Mouse (Mus musculus): ENCODE results near the gene Pmepa1.

The Pmepa1 gene

DNA sequence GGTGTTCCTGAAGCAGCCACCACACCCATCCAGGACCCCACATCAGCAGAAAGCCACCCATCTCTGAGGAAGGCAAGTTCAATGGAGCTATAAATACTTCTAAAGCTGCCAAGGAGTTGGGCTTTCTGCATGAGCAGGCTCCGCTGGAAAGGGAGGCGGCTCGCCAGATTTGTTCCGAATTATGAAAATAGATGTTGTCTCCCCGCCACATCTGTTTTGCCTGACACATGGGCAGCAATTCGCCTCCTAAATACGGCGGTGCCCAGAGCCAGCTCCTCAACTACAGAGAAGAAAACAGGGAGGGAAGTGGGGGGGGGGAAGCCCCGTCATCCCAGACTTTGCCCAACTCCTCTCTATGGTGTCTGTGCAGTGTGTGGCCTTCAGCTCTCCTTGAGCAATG is 24.7 kb downstream of the Pmepa1 start:
- no peak for DNase-seq

DNA sequence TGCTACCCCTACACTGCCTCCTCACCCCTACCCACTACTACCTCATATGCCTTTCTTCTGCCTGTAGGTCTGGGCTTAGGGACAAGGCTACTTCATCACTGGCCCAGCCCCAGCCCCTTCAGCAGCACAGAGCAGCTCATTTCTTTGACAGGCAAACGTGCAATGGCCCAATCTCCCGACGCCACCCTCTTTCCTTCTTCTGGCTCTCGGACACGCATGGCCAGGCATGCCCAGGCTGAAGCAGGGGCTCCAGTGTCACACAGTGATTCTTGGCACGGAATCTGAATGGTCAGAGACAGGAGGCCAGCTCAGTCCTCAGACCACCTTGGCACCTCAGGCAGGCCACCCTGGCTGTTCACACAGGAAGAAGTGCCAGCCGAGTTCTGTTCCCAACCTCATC is 25.2 kb downstream of the Pmepa1 start:
- no peak for DNase-seq

DNA sequence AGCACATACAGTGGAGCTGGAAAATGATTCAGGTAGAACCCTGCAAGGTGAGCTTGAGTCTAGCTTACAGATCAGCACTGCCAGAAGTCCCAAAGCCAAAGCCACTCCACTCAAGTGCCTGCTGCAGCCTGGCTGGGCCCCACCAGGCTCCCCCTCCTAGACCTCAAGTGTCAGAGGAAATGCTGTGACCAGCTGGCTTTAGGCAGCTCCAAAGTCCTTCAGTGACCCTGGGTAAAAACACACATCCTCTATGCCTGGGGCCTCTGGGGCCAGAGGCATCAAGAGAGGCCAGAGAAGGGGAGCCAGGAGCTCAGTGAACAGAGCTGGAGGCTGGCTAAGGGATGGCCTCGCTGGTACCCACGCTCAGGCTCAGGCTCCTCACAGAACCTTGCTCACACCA is 25.9 kb downstream of the Pmepa1 start:
- peak; percentile 59 for DNase-seq

DNA sequence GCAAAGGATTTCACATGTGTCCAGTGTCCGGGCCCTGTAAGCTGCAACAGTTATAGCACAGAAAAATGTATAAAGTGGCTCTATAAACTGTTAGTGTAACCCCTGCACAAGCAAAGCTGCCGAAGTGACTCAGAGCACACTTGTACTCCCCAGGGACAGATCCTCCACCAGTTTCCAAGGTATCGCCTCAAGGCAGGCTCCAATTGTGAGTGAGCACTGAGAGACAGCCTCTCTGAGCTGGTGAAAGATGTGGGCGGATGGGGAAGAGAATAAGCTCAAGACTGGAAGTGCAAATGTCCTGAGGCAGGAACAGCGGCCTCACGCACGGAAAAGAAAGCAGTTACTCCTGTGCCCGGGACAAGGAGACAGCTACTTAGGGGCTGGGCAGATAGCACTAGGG is 26.4 kb downstream of the Pmepa1 start:
- no peak for DNase-seq

DNA sequence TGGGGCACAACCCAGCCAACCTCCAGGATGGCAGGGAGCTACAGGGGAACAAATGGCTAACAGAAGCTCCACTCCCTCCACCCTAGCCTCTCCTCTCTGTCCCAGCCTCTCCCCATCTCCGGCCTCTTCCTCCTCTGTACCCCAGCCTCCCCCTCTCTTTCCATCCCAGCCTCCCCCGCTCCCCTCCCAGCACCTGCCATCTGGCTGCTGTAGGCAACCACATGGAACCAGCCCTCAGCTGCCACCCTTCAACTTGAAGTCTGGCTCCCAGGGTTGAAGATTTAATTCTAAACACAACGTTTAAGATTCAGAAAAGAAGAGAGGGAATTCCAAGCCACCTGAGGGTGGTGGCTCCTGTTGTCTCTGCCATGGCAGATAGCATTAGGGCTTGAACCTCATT is 26.9 kb downstream of the Pmepa1 start:
- no peak for DNase-seq

DNA sequence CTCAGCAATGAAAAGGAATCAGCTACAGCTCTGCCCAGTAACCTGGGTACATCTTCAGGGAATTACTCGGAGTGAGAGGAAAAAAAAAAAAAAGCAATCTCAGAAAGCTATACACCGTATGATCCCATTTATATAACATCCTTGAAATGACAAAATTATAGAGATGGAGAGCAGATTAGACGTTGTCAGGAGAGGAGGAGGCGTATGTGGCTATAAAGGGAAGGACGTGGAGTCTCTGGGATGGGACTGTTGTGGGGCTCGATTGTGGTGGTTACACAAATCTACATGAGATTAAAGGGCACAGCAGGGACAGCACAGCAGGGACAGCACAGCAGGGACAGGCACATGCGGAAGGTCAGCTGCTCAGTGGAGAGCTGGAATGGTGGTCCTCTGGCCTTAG is 27.5 kb downstream of the Pmepa1 start:
- no peak for DNase-seq

DNA sequence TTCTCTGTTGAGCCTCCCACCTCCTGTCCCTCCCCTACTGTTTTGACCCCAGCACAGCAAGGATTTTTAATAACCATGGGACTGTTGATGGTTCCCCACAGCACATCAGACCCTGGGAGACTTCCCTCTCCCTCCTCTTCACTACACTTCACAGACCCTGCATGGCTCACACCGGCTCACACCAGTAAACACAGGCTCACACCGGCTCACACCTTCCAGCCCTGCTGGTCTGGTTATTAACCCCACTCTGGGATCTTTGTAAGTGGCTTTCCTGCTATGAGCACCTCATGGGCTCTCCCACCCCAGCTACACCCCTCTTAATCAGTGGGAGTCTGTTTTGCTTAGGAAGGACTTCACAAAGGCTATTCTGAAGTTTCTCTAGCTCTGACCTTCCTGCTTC is 28.4 kb downstream of the Pmepa1 start:
- DNase-seq = no peak

DNA sequence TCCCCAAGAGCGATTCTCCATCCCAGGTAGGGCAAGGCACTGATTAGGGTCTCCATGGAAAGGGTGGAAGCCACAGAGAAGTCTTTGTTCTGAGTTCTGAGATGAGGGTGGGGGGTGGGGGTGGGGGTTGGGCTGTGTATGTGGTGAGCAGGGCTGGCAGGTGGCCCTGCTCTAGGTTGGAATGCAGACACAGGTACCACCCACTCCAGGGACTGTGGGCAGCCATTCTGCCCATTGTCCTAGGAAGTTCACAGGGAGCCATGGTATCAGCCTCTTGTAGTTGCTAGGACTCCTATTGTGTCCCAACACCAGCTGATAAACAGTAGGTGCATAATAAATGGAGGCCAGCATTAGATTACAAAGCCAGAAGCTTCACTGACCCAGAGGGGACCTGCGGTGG is 29.1 kb downstream of the Pmepa1 start:
- DNase-seq = no peak

DNA sequence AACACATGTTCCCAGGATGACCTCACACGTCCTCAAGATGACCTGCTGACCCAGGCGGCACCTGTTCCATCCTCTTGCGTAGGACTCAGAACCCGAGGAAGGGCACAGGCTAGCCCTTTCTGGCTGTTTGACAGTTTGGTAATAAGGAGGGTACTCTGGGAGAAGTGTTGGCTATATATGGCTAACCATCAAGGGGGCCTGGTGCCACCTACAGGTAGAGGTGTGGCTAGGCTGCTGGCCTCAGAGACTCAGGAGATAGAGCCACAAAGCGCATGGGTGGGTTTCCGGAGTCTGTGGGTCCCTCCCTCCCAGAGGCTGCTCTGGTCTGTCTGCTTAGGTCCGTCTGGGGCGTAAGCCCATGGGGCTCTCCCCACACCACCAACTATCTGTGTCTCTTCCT is 29.6 kb downstream of the Pmepa1 start:
- DNase-seq = no peak

DNA sequence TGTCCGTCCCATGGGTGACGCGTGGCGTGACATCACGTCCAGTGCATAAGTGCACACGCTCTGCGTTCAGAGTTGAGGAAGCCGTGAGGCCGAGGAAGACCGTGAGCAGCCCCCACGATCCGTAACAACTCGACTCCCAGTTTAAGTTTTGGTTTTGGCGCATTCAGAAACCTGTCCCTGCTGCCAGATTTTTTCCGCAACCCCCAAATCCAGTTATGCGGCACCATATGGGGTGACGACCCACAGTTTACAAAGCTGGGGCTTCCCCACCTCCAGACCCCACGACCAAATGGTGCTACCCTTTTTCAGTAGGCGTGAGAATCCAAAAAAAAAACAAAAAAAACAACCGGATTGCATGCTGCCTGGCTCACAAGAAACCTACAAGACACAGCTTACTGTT is 31.1 kb downstream of the Pmepa1 start:
- DNase-seq = no peak

DNA sequence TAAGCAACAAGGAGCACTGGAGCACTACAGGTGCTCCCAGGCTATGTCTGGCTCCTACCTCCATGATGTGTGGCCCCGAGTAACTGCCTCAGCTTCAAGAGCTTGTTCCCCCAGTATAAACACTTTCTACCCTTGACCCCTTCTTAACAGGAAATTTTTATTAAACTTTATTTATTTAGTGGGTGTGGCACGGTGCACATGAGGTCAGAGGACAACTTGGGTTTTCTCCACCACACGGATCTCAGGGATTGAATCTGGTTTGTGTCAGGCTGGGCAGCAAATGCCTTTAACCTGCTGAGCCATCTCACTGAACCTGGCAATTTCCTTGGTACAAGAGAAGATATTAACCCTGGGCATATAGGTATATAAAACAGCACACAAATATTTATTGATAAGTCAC is 32.2 kb downstream of the Pmepa1 start:
- no peak for DNase-seq

DNA sequence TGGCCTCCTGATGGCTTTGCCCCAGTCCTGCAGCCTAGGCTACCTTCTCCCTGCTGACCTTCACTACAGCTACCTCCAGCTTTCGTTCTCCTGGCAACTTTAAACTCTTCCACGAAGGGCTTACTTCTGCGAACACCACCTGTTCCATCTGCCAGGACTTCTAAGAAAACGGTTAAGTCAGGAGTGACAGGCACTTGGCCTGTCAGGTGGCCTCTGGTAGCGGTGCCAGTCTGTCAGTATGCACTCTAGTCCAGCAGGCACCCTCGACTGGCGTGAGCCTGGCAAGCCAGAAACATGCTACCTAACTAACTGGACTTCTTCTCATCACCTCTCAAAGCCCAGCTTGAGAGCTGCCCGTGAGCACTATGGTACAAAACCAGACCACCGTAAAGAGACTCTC is 32.7 kb downstream of the Pmepa1 start:
- DNase-seq = no peak

DNA sequence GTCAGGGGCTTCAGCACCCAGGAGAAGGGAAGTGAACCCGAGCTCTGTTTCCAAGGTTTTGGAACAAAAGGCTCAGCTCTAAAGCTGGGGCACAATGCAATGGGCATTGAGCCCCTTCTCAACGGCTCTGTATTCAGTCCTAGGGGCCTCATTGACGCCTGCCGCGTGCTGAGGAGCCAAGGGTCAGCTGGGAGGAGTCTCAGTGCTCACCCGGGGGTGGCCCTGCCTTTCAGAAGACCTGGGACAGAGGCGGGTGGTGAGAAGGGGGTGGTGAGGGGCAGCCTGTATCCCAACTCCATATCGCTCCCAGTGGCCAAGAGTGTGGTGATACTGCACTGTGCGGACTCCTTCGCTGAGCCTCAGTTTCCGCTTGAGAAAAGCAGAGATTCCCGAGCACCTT is 33.5 kb downstream of the Pmepa1 start:
- DNase-seq = no peak

DNA sequence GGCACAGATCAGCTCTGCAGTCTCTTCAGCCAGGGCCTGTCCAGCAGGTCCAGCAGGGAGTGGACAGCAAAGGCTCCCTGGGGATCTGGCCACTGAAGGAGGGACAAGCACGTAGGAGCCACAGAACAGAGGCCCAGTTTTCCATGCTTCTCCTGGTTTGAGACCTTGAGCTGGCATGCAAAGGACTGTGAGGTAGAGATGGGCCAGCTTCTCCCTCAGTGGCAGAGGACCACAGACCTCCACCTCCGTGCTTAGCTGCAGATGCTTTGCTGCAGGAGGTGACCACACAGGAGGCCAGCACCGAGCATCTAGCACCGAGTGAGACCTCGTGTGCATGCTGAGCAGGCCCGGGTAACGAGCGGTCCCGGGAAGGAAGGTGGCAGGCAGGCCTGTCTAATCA is 35.6 kb downstream of the Pmepa1 start:
- no peak for DNase-seq

DNA sequence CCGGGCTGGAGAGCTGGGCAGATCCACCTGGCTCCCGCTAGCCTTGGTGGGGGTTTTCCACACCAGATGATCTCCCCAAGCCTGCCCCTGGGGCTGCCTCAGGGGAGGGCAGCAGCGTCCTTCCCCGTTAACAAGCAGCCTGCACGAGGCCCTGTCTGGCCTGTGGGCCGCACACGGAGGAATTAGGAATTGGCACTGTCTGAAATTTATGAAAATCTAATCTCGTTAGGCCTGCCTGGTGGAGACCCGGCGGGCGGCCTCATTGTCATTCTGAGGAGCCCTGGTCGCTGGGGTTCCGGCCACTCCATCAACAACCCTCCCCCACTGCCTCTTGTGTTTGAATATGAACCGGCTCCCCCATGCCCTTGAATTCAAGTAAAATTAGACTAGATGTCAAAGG is 37.8 kb downstream of the Pmepa1 start:
- no peak for DNase-seq

DNA sequence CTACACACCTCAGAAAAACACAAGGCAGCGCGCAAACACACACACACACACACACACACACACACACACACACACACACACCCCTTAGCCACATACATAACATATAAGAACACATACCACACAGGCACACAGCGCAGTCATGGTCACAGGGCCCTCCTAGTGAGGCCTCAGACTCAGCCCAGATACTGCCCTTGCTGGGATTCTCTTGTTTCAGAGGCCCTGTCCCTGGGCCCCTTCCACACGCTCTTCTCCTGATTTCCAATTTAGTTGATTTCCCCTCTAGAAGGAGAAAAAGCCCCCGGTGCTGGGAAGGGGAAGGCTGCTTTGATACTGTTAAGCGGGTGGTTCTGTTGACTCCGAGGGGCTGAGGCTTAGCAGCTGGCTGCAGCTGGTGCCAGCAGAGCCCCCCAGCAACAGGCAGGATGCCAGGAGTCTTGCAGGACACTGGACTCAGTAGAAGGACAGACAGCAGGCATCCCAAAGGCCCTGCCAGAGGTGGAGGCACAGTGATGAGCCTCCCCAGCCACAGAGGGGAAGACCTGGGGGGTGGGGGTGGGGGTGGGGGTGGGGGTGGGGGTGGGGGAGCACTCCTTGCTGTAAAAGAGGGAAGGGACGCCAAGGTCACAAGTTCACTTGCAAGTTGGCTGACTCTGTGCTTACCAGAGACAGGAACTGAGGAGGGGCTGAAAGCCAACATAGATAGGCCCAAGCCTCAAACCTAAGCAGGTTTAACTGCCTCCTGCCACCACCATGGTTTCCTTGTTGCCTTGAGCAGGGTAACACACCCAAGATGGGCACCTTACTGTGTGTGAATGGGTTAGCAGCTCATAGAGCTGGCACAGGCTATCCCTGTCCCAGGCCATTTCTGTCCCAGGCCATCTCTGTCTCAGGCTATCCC is 40.6 kb downstream of the Pmepa1 start:
- no peak for DNase-seq

DNA sequence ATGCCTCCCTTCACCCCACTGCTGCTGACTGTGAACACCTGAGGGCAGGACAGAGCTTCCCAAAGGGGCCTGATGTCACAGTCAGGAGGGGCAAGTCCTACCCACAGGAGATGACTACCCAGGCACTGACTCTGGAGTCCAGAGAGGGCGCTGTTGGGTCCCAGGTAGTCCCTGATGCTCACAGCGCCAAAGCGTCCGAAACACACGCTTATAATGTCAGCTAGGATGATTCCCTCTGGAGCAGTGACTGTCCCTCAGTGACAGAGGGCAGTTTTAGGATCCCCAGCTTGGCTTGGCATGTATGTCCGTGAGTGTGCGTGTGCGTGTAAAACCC is 43.6 kb downstream of the Pmepa1 start:
- no peak for DNase-seq

DNA sequence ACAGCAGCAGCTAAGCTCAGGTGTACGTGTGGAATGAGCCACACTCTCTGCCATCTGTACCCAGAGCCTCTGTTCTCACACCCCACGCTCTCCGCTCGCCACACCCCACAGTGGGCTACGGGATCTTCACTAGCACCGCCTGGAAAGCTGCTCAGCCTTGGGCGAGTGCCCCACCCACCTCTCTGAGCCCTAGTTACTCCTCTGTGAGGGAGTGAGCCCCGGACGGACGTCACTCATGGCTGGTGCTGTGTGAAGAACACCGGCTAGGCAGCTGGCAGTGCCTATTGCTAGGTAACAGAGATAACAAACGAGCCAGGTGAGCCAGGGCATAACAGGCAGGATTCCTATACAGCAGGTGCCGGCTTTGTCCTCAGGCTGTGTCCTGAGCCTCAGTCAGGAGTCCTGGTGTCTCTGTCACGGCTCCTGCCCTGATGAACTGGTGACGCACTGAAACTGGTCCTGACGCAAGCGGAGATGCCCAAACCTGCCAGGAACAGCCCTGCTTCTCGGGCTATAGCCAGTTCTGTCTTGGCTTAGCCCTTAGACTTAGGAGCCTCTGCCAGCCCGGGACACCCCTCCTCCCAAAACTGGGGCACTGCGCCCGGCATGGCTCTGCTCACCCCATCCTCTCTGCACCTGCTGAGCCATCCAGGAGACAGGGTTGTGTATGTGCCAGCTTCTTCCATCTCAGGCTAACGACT is 44.1 kb downstream of the Pmepa1 start:
- peak; percentile 23 for DNase-seq

DNA sequence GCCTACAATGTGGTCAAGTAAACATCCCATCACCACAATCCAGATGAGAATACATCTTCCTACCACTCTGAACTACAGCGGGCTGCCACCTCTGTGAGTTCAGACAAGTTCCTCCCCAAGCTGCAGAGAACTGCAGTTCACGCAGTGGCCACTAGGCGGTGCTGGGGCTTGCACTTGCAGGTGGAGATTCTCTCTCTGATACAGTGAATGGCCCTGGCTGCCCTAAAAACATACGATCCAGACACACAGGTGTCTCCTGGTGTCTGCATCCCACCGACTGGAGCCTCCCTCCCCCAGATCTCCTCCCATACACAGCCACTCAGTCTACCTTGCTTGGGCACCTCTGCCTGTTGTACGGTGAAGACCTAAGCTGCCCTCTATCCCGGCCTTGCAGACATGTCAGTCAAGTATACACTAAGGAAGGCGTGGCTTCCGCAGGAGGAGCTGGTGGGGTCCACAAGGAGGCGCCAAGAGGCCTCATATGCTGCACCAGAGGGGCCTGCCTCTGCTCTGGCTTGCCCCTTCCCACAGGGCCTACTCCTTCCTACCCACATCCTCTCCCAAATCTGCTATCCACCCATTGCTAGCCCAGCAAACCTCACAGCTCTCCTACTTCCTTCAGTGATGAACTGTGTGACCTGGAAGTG is 46.6 kb downstream of the Pmepa1 start:
- peak; percentile 93 for DNase-seq

DNA sequence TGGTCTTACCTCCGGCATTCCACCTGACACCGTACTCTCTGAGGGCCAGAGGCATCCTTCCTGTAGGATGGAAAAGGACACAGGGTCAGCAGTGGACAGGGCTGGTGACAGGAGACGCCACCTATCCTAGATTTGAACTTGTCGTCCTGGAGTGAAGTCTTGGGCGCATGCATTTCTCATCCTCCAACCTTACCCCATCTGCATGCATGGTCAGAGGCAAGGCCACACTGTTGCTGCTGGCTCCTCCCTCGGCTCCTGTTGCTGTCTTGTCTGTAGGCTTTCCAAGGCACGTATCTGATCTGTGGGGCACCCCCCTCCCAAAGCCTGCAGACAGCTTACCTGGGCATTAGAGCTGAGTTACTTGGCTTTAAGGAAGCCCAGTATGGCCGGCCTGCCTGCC is 47.8 kb downstream of the Pmepa1 start:
- no peak for DNase-seq

DNA sequence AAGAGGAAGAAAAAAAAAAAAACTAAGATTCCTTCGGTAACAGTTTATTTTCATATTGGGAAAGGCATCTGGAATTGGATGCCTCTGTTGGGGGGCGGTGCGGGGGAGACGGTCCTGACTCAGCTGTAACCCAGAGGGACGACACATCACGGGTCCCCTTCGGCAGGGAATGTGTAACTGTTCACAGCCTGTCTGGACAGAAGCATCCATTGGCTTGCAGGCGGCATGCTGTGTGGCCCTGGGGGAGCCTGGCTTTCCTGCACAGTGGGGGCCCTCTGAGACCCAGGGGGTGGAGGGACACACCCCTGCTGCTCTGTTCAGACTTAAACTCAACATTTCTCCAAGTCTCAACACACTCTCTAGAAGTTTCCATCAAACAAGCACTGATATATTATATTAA is 49.5 kb downstream of the Pmepa1 start:
- no peak for DNase-seq

DNA sequence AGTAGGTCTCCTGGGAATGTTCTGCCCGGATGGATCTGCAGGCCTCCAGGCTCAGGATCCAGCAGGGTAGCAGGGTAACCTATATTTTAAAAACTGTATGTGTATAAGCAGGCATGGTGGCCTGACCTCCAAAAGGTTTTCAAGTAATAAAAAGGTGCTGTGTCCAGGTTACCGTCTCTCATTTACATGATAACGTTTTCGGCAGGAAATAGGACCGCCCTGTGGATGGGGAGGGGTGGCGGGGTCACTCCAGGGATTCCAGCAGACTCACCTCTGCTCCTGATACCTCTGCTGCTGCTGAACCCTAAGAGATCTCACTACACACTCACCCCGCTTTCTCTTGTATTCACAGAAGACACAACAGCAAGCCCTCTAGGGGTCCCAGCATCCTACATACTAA is 50.4 kb downstream of the Pmepa1 start:
- DNase-seq = no peak

DNA sequence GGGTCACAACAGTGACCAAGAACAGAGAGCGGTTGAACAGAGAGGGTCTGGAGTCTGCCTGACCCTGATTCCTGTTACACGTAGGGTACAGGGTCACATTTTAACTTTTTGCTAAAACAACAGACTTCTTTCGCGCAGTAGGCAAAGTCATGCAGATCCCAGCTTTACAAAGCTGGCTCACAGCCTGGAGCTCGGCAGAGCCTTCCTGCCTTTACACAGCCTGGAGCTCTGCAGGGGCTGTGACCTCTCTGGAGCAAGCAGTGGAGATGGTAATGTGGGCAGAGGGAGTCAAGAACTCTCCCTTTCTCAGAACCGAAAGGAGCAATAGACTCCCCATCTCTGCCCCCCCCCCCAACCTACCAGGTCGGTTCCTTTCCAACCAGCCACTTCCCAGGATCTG is 51.5 kb downstream of the Pmepa1 start:
- no peak for DNase-seq

DNA sequence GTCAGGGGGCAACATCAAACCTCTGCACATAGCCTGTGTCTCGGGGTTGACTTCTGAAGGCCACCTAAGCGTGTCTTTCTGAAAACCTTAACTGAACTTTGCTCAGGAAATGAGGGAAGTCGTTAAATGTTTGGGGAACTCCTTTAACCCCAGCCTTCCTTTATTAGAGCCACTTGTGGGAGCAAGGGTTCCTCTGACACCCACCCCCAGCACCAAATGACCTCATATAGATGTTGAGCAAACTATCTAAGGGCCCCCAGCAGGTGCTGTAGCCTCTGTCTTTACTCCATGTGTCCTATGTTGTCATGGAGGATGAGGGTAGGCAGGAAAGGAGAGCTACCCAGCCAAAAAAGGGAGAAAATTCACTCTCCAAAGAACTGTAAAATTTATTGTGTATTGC is 52.2 kb downstream of the Pmepa1 start:
- no peak for DNase-seq
